Mouse (Mus musculus): ENCODE results near the gene Ric8b.

The Ric8b gene

DNA sequence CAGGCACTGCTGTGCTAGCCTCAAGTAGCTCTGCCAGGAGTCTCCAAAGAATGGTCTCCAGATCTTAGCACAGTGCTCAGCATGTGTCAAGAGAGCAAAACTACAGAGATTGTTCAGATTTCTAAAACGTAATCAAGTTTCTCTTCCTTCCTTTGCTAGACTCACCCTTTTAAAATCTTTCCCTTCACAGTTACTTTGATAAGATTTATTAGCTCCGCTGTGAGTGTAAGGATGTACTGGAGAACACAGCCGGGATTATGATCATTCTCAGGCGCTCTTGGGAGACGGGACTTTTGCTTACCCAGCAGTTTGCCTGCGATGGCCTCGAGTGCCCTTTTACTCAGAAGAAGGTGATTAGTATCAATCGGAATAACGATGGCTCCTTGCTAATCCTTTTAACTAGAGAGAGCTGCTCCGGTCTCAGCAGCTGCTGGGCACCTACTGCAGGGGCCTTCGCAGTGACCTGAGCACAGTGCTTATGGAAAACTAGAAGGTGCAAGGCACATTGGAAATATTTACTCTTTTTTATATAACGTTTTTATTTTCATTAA, 43.0 kb downstream of the Ric8b start:
- DNase-seq (ENCODE audit: low read depth, low spot score) = no peak

DNA sequence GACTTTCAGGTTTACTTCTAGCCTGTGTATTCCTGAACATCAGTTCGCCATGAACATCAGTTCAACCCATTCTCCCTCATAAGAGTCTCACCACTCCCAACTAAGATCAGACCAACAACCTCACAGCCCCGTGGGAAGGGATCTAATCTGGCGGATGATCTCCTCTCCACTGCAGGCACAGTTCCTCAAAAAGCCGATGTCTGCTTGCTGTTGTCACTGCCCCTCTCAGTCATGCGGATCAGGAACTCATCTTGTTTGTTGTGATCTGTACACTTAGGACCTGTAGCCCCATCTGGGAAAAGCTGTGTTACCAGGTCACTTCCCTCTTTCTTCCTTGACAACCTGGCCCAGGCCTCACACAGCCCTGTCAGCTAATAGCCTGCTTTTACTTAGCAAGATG, 45.7 kb downstream of the Ric8b start:
- no peak for DNase-seq (ENCODE audit: low read depth, low spot score)

DNA sequence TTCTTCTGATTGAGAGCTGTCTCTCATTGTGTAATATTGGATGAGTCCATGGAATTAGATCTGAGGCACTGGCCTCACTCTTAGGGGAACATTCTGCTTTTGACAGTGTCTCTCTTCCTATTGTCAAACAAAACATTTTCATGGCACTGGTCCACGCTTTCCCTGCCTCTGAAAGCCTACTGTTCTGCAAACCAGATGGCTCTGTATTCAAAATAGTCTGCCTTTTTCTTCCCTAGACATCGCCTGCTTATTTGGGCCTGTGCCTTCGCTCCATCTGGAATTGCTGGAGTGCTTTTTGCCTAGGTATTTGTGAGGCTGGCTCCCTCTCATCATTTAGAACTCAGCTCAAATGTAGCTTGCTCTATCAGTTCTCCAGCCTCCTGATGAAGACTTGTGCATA, 46.3 kb downstream of the Ric8b start:
- DNase-seq (ENCODE audit: low read depth, low spot score) = no peak

DNA sequence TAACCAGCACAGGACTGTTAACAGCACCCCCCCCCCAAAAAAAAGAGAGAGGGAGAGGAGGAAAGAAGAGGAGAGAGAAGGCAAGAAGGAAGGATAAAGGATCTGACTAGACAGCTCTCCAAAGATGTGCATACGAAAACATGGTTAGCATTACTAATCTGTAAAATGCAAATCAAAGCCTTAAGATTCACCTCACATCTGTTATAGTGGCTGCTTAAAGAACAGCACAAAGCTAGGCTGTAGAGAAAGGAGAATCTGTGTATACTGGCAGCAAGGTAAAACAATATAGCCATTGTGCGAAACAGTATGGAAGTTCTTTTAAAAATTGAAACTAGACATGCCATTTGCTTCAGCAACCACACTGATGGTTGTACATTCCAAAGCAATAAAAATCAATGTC, 49.1 kb downstream of the Ric8b start:
- no peak for DNase-seq (ENCODE audit: low read depth, low spot score)

DNA sequence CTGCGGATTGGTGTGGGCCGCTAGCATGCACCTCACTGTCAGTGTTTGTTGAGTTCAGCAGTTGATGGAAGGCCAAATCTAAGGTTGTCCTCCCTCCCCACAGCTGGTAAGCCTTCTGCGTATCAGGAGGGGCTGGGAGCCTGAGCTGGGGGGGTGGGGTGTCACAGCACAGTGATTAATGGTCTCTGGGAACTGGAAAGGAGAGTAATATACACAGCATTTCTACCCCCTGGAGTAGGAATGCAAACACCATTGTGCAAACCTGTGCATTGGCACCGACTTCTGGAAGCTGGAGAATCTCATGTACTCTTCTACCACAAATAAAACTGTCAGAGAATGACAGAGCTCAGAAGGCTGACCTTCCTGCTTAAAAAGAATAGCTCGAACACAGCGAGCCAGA, 50.2 kb downstream of the Ric8b start:
- DNase-seq (ENCODE audit: low read depth, low spot score) = no peak

DNA sequence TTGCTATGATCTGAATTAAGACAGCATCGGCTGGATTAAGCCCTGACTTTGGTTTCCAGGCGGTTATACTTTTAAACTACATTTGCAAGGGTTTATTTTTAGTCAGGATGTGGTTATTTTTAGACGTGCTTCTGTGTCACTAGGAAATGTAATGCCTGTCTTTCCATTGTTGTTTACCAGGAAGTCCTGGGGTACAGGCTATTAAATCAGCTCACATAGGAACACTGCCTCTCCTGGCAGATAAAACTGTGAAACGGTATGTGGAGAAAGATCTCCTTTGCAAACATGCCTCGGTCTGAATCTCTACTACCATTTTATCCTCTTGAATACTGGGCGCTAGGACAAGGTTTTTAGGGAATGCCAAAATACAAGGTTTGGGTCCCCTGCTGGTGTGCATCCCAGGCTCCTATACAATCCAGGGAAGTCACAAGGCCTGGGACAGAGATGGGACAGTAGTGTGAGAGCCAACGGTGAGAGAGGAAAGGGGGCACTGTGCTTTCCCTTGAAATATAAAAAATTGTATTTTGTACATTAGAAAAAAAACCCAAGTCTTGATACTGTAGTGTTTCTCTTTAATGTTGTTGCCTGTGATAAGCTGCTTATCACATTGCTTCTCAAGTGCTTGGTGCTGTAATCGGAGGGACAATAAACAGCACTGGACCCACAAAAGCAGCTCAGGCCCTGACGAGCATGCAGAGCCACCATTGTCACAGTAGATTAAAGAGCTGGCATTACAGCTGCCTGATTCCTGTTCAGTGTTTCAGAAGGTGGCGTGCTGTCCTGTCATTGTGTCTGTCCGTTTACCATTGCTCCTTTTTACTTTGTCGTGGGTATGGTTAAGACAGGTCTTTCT, 51.7 kb downstream of the Ric8b start:
- no peak for DNase-seq (ENCODE audit: low read depth, low spot score)

DNA sequence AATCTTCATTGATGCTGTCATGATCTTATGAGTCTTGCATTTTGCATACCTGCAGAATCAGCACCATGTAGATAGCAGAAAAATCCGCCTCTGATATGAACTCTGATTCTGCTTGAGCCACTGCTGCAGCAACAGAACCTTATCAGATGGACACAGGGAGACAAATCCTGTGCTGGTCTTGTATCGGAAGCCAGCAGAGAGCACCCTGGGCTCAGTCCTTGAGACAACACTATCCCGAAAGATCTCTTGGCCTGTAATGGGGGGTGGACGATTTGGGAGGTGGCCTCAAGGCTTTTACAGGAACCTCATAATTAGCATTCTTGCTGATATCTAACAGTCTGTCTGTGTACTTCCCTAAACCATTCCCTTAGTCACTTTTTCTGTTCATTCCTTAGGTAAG, 57.8 kb downstream of the Ric8b start:
- no peak for DNase-seq (ENCODE audit: low read depth, low spot score)

DNA sequence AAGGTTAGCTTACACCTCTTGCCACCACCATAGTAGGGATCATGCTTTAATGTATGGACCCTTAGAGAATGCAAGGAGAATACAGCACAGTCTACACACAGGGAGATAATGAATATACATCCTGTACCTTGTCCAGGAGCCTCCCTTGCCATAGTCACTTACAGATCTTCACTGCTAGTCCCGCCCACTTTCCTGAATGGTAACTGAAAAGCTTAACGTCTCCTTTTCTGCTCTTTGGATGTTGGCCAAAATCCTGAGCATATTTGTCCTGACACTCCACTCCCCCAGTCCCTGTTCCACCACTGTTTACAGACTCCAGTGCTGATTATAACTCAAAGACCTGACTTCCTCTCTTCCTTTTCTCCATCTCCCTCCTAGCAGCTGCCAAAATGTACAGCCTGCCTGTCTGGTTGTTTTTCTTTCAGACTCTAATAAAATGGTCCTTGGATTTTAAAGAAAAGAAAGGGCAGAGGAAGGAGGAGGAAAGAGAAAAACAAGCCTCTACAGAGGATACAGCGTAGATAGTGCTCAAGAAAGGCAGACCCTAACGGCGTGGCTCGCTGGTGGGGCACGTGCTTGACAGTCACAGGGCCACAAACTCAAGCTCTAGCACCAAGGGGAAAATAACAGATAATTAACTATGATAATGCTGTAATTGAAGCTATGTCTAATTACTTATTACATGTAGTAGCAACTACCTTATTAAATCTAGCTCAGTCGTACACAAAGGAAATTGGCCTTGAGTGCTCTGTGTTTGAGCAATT, 59.4 kb downstream of the Ric8b start:
- DNase-seq (ENCODE audit: low read depth, low spot score) = no peak

DNA sequence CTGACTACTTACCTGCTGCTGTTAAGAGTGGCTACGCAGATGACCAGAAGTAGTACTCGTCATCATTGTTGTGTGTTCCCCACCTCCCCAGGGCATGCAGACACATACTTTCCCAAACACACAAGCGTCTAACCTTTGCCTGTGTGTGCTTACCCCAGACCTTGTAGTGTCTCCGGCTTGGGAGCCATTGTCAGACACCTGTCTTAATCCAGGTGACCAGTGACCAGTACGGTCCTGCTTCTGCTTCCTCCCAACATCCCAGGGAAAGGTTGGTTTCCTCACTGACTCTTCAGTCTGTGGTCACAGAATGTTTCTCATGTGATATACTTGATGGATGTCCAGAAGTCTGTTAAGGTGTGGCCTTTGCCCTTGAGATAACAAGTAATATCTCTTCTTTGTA, 62.9 kb downstream of the Ric8b start:
- no peak for DNase-seq (ENCODE audit: low read depth, low spot score)

DNA sequence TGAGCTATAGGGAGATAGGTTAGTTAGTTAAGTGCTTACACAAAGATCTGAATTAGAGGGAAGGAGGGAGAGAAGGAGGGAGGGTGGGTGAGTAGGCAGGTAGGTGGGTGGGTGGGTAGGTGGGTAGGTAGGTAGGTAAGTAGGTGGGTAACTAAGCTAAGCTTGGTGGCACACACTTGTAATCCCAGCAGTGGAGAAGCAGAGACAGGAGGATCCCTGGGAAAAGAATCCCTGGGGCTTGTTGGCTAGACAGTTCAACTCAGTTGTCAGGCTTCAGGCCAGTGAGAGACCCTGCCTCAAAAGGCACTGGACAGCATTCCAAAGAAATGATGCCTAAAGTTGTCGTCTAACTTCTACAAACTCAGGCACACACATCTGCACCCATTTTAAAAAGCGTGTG, 64.0 kb downstream of the Ric8b start:
- no peak for DNase-seq (ENCODE audit: low read depth, low spot score)

DNA sequence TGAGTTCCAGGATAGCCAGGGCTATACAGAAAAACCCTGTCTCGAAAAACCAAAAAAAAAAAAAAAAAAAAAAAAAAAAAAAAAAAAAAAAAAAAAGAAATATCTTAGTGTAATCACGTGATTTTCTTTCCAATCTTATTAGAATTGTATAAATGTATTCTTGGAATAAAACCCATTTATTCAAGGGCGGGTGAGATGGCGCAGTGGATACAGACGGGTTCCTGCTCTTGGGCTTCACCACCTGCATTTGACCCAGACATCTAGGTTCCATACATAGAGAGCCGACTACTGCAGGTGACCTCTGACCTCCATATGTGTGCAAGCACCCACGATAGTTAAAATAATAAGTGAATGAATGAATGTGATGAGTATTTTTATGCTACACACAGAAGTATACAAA, 65.3 kb downstream of the Ric8b start:
- no peak for DNase-seq (ENCODE audit: low read depth, low spot score)

DNA sequence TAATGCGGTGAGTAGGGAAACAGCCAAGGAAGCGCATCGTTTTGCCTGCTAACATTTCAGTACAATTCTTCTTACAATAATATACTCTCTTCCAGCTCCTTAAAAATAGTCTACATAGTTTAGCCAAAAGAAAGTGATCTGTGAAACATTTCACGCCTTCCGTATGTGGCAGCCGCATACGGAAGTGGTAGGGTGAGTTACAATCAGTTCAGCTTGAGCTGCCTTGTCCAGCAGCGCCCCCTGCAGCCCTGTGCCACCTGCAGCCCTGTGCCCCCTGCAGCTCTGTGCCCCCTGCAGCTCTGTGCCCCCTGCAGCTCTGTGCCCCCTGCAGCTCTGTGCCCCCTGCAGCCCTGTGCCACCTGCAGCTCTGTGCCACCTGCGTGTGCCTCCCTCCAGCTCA, 68.5 kb downstream of the Ric8b start:
- DNase-seq (ENCODE audit: low read depth, low spot score) = no peak

DNA sequence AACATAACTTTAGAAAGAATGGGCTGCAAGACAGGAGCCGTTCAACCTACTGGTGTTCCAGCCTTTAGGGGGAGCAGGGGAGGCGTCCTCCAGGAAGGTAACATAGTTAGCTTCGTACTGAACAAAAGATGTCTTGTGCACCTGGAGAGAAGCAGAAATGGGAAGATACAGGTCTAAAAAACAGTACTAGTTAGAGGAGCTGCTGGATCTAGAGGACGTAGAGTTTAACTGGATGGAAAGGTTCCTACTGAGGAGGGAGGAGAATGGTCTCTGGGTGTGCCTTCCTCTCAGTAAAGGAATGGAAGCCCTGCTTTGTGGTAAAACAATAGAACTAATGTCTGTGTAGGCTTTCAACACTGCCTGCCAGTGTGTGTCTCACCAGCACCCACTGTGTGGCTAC, 70.2 kb downstream of the Ric8b start:
- no peak for DNase-seq (ENCODE audit: low read depth, low spot score)

DNA sequence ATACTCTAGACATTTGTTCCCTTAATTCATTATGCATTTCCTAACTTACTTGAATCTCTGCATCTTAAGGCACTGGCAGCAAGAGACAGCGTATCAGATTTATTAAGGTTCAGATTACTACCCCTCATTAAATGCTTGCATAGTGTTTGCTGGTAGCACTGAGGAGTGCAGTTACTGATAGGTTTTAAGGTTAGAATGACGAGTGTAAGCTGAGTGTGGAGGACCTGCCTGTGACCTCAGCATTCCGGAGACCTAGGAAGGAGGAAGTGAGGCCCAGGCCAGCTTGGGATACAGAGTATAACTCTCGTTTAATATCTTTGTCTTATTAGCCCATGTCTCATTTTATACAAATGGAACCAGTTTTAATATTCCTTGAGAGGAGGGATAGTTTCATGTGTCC, 71.2 kb downstream of the Ric8b start:
- DNase-seq (ENCODE audit: low read depth, low spot score) = no peak

DNA sequence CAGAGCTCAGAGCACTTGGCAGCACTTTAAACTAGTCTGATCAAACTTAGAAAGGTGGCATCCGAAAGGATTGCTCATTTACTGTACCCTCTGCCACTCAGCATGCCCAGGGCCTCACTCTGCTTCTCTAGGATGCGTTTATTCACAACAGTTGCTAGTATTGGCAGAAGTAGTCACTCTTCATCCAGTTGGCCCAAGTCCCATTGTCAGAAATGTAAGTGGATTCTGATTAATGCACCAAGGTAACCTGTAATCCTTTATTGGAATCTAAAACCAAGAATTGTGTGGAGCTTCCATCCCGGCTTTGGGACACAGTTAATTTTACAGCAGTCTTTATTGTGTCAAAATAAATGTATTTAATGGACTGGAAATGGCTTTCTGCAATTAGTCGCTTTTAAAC, 76.9 kb downstream of the Ric8b start:
- no peak for DNase-seq (ENCODE audit: low read depth, low spot score)

DNA sequence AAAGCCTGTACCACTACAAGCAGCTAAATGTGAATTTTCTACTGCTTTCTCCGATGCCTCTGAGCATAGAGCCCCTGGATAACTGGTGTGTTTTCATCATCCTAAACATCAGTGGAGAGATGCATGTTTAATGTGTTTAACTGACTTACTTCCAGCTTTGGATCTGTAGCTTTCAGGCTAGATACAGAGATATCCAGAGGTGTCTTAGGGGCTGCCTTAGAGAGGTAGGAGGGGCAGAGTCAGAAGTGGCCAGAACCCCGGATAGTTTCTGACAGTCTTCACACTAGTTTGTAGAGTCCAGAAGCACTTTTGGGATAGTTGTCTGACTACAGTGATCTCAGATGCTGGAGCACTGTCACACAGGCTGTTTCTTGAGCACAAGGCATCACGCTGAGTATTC, 77.6 kb downstream of the Ric8b start:
- DNase-seq (ENCODE audit: low read depth, low spot score) = no peak

DNA sequence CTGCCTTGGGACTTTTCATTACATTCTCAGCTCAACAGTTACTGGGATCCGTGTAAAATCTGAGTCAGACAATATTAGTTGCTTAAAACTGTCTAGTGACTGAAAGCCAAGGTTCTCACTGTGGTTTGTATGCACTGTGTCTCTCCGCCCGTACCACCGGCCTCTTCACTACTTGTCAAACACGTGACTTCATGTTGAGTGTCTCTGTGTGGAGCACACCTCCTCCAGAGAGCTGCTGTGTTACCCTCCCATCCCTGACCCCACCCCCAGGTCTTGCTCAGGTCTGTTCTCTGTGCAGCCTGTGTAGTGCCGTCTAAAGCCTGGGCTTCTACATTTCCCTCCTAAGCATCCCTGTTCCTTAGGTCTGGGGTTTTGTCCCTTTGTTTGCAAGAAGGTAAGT, 79.0 kb downstream of the Ric8b start:
- DNase-seq (ENCODE audit: low read depth, low spot score) = no peak

DNA sequence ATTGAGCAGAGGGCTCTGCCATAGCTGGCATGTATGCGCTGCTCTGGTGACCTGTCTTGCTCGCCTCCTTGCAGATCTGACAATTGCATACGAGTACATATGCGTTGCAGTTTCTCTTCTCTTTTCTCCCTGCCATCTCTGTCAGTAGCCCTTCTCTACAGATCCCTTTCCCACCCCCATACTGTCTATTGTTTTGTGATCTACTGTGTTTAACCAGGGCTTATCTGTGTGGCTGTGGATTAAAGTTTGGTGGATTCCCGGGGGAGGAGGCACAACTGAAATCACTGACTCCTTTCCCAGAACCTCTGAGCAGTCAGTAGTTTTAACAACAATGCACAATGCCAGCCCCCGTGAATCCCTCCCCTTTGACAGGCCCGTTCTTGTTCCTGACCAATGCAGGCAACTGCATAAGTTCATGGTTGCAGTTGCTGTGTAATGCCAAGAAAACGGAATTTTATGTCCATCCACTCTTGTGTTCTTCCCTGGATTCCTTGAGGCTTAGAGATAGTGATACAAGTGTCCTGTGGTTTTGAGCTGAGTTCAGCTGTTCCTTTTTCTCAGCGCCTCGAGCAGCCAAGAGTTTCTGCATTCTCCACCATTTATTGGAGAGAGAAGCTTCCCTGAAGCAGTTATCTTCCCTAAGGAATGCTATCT, 80.3 kb downstream of the Ric8b start:
- no peak for DNase-seq (ENCODE audit: low read depth, low spot score)

DNA sequence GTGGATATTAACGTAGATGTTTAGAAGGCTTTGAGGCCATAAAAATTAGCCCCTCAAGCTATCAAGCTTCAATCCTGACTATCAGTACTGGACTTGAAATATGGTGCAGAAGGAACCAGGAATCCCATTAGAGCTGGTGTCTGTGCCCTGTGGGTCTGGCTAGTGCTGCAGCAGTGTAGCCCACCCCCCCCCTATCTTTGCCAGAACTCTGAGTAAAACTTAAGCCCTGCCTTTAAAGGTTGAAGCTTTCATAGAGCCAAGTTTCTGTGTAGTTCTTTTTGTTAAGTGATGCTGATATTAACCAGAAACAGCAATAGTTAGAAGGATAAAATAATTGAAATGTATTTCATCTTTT, 80.8 kb downstream of the Ric8b start:
- no peak for DNase-seq (ENCODE audit: low read depth, low spot score)

DNA sequence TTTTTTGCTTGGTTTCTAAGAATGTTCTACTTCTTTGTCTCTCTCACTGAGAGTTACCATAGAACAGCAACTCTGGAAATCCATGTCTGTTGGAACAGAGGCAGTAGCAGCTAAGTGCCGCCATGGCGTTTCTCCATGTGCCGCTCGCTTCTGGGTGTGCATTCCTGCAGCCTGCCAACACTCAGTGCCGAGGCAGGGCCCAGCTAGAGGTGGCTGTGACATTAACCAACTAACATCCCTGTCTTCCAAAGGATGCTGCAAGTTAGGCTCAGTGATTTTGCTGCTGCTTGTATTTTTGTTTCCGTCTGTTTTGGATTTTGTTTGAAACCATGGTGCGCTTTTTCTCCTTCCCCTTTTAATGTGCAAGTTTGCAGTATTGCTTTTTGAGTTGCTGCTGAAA, 84.5 kb downstream of the Ric8b start:
- DNase-seq (ENCODE audit: low read depth, low spot score) = no peak

DNA sequence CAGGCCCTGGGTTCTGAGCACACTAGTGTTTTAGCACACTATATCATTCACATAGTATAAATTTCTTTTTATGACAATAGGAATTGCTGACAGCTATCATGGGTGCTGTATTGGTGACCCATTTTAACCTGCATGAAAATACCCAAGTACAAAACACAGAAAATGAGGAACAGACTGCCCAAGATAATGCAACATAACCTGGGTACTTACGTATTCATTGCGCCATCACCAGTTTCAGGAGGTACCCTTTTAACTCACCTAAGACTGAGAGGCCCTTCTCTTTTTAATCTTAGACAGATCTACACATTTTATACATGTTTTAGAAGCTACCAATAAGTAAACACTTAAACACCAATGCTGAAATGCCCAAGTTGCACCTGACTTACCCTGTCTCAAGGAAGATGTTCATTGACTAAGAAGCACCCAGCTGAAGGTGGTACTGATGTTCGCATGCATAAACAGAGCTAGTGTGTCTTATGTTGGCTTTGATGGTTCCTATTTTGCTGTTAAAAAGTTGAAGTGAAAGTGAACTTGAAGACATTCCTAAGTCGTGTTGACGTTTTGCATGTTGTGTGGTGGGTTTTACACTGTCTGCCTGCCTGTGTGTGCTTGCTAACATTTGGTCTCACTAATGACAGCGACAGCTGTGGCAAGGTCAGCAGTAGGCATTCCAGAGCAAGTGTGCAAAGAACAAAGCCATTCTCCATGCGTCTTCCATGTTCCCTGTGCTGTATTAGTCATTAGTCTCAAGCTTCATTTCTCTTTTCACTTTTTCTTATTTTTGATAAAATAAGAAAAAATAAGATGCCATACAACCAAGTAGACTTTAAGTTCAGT, 86.0 kb downstream of the Ric8b start:
- DNase-seq (ENCODE audit: low read depth, low spot score) = no peak

Measured in WW6 (cell line).